Mouse (Mus musculus) telencephalon, adult 2 months (tissue): Measurements from ENCODE around the gene Git2.
A peak's percentile ranks its signal among the peaks of the same experiment; 100 is the strongest.

Source experiments
- DNase-seq: peaks from one replicate; pipeline ENCODE4 v3.0.0-alpha.2; 2011; ENCODE audit warnings: low read depth, low spot score

The Git2 gene

DNA sequence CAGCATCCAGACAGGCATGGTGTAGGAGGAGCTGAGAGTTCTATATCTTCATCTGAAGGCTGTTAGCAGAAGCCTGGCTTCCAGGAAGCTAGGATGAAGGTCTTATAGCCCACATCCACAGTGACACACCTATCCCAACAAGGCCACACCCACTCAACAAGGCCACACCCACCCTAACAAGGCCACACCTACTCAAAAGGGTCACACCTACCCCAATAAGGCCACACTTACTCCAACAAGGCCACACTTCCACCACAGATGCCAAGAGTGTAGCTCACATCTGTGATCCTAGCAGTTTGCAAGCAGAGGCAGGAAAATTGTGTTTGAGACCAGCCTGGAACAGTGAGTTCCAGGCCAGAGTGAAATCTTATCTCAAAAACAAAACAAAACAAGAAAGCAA is 87.4 kb downstream of the Git2 start:
- no peak for DNase-seq

GRCm38 (mm10) chr5:114686726-114687210 is 88.5 kb downstream of the Git2 start:
- no peak for DNase-seq

- no peak for DNase-seq
These were observed 89.3 kb downstream of the Git2 start for GRCm38 (mm10) chr5:114685986-114686385.

DNA sequence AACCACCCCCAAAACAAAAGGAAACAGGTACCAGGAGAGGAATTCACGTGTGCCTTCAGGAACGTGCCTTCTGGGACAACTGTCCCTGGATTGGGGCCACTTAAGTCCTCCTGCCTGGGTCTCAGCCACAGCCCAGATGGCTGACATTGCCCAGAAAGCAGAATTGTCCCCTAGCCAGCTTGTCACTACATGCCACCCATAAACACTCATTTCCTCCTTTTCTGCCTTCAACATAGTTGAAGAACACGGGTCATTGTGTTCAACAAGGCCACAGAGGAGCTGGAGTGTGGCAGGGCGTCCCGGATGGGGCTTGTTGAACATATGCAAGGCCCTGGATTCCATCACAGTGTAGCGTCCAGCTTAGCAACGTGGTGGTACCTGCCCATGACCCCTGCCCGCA is 93.6 kb downstream of the Git2 start:
- DNase-seq: no peak

DNA sequence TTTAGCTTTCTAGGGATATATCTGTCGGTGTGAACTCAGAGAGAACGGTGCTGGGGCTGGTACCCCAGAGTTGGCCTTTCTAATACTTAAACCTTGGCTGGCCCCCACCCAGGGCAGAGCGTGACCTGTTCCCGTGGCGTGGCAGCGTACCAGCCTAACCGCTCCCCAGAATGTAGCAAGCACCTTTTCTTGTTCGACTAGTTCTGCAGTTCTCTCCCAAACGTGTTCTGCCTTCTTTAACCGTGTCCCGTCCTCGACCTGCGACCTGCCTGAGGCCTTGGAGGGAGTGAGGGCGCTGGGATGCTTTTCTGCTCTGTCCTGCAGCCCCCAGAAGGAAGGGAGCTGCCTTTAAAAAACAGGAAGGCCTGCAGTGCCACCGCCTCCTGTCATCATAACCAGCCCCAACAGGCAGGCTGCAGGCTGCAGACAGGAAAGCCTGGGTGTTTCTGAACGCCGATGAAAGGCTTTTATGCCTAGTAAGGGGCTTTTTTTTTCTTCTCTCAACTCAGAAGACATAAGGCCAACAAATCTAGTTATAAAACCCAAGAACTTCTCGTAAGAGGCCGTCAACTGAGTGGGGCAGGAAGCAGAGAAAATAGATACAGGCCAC is 94.5 kb downstream of the Git2 start:
- DNase-seq: no peak

DNA sequence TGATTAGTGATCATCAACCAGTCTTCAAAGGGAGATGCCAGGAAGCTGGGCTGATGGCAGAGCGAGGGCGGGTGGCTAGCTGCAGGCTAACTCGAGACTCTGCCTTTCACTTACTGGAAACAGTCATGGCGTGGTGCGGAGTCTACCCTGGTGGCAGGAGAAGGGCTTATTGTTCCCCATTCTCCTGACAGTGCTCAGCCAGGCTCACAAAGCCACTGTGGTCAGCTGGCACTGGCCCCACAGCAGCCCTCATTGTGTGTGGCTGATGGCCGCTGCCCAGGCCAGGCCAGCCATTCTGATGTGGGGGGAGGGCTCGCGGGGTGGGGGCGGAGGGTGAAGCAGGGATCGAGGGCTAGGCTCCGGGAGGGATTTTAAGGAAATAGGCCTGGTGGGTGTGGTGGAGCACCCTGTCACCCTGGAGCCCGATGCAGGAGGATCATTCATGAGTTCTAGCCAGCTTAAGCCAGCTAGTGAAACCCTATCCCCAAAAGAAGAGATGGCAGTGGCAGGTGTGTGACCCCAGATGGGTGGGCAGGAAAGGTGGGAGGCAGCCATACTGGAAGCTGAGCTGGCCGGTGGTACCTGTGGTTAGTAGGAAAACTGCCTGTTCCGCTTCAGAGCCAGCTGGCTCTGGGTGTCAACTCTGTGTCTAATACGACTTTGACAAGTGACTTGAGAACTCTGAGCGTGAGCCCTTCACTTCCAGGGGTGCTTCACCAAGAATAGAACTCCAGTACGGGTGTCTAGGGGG is 95.3 kb downstream of the Git2 start:
- DNase-seq: peak; percentile 41
